Mouse (Mus musculus): Measurements from ENCODE around the gene Kdm2a.

The Kdm2a gene

GRCm38 (mm10) chr19:4397798-4398629 is at the start of gene Kdm2a:
Kdm2a (minus strand) TSS chr19:4398285.
- peak; percentile 42 for DNase-seq (ENCODE audit: low read depth, low spot score)

- no peak for DNase-seq (ENCODE audit: low read depth, low spot score)
Measured at GRCm38 (mm10) chr19:4447445-4447844, 49.4 kb upstream of the Kdm2a start.

GRCm38 (mm10) chr19:4446661-4447420 is 48.8 kb upstream of the Kdm2a start:
- no peak for DNase-seq (ENCODE audit: low read depth, low spot score)

- DNase-seq (ENCODE audit: low read depth, low spot score) = peak; percentile 65
Measured at GRCm38 (mm10) chr19:4442408-4442807, 44.3 kb upstream of the Kdm2a start.

- DNase-seq (ENCODE audit: low read depth, low spot score) = no peak
Measured at GRCm38 (mm10) chr19:4441621-4442161, 43.6 kb upstream of the Kdm2a start.

- peak; percentile 40 for DNase-seq (ENCODE audit: low read depth, low spot score)
Measured at GRCm38 (mm10) chr19:4441090-4441591, 43.1 kb upstream of the Kdm2a start.

- no peak for DNase-seq (ENCODE audit: low read depth, low spot score)
Measured at GRCm38 (mm10) chr19:4440222-4440621, 42.1 kb upstream of the Kdm2a start.

GRCm38 (mm10) chr19:4439161-4439801 is 41.2 kb upstream of the Kdm2a start, which contains the start of gene Rhod:
Rhod (minus strand) TSS chr19:4439432.
- no peak for DNase-seq (ENCODE audit: low read depth, low spot score)

- no peak for DNase-seq (ENCODE audit: low read depth, low spot score)
Measured at GRCm38 (mm10) chr19:4438791-4439160, 40.7 kb upstream of the Kdm2a start.

- no peak for DNase-seq (ENCODE audit: low read depth, low spot score)
Measured at GRCm38 (mm10) chr19:4437886-4438285, 39.8 kb upstream of the Kdm2a start.

- DNase-seq (ENCODE audit: low read depth, low spot score) = no peak
Measured at GRCm38 (mm10) chr19:4436254-4436653, 38.2 kb upstream of the Kdm2a start.

GRCm38 (mm10) chr19:4434999-4435398 is 36.9 kb upstream of the Kdm2a start:
- DNase-seq (ENCODE audit: low read depth, low spot score) = no peak

- DNase-seq (ENCODE audit: low read depth, low spot score) = no peak
Measured at GRCm38 (mm10) chr19:4433756-4434155, 35.7 kb upstream of the Kdm2a start.

GRCm38 (mm10) chr19:4430091-4430620 is 32.1 kb upstream of the Kdm2a start:
- no peak for DNase-seq (ENCODE audit: low read depth, low spot score)

- DNase-seq (ENCODE audit: low read depth, low spot score) = no peak
Measured at GRCm38 (mm10) chr19:4425610-4426366, 27.7 kb upstream of the Kdm2a start.

GRCm38 (mm10) chr19:4423021-4423420 is 24.9 kb upstream of the Kdm2a start:
- no peak for DNase-seq (ENCODE audit: low read depth, low spot score)

GRCm38 (mm10) chr19:4422581-4422980 is 24.5 kb upstream of the Kdm2a start:
- DNase-seq (ENCODE audit: low read depth, low spot score) = no peak

- DNase-seq (ENCODE audit: low read depth, low spot score) = no peak
Measured at GRCm38 (mm10) chr19:4420153-4420910, 22.2 kb upstream of the Kdm2a start.

- no peak for DNase-seq (ENCODE audit: low read depth, low spot score)
Measured at GRCm38 (mm10) chr19:4419711-4420110, 21.6 kb upstream of the Kdm2a start.

GRCm38 (mm10) chr19:4417713-4418112 is 19.6 kb upstream of the Kdm2a start:
- DNase-seq (ENCODE audit: low read depth, low spot score) = no peak

All from retina, postnatal 7 days (tissue).